Mouse (Mus musculus) heart, postnatal 0 days (tissue): ENCODE results near the gene Vcl.

Experiments used
- CTCF ChIP-seq: IDR thresholded peaks from 2 replicates; pipeline ENCODE4 v1.5.1; 2016; ENCODE audit warnings: antibody characterized with exemption, control low read depth, low read depth
- EP300 ChIP-seq: IDR thresholded peaks from 2 replicates; pipeline ENCODE4 v1.6.1; 2016; ENCODE audit warnings: antibody characterized with exemption, low read depth

- TF ChIP-seq CTCF, result peak; percentile 65
- no peak for TF ChIP-seq EP300
Observed at GRCm38 (mm10) chr14:21048879-21049278, 119.7 kb downstream of the Vcl start.
